Mouse (Mus musculus) kidney, adult 9 months (tissue): ENCODE data around the gene Phf3.

ENCODE experiments used
- DNase-seq: peaks from one replicate; pipeline ENCODE4 v3.0.0; 2022

Gene Phf3

DNA sequence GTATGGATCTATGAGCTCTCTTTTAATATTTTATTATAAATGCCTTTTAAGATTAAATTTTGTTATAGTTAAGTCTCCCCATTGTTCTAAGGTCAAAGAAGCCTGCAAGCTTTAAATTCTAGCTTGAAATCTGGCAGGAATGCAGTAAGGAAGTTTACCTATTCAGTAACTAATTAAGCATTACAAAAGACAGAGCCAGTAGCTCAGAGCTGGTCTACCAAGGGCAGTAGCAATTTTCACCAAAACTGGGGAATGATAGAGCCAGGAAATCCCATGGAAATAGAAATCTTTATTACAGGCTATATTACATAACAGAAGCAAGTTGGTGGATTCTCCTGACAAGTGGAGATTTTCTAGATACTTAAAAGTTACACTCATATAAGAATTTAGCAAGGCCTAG lies 116.9 kb downstream of the Phf3 start:
- peak; percentile 17 for DNase-seq

DNA sequence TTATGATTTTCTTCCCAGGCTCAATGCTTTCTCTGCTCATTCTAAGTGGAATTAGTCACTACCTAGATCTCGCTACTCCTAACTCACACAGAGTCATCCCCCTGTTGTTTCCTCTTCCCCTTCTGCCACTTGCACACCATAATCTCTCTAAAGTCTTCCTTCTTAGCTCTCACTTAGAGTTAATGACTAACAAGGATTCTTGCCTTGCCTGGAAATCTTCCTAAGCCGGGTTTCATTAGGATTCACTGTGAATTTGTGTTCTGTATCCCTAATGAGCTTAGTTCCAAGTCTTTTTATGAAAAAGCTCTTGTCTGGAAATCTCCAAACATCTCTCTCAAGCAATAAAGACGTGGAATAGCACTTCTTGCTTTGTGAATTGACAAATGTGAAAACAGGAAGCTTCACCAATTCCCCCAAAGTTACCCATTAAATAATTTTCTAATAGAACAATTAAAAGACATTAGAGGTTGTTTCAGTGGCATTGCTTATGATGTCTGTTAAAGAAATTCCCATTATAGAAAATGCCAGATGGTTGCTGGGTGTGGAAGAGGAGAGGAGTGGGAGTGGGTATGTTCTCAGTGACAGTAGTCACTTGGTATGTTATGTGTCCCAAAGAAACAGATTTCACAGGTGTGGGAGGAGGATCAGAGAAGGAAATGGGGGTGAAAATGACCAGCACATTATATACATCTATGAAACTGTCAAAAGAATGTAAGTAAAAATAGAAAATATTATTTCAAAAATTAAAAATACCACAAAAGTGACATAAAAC lies 118.1 kb downstream of the Phf3 start:
- no peak for DNase-seq
